Mouse (Mus musculus) myocyte (in vitro differentiated cells): ENCODE data around the gene Dact2. TPM values are rescaled to one million over a fixed set of nuclear protein-coding genes. Genes with fewer than 3 reads are reported as not detected.

Experiments used
- H3K27me3 ChIP-seq: one replicate; pipeline ENCODE4 v1.6.1; 2011; ENCODE audit not compliant: control insufficient read depth, insufficient read depth, insufficient read length
- H3K36me3 ChIP-seq: one replicate; pipeline ENCODE4 v1.6.1; 2011; ENCODE audit not compliant: control insufficient read depth, insufficient read depth
- H3K4me2 ChIP-seq: one replicate; pipeline ENCODE4 v1.6.1; 2011; ENCODE audit warnings: low read depth, control low read depth
- H3K4me3 ChIP-seq: one replicate; pipeline ENCODE4 v1.5.1; 2011; ENCODE audit warnings: mild to moderate bottlenecking, control low read depth, moderate library complexity
- H3K79me2 ChIP-seq: one replicate; pipeline ENCODE4 v1.6.1; 2011; ENCODE audit not compliant: control insufficient read depth, insufficient read depth
- H3ac ChIP-seq: one replicate; pipeline ENCODE4 v1.6.1; 2011; ENCODE audit not compliant: control insufficient read depth, insufficient read length
- CEBPB ChIP-seq: IDR thresholded peaks from 2 replicates; pipeline ENCODE4 v1.6.1; 2011; ENCODE audit warnings: mild to moderate bottlenecking, moderate library complexity; ENCODE audit not compliant: poor library complexity, insufficient read depth, severe bottlenecking
- E2F4 ChIP-seq: IDR thresholded peaks from one replicate; pipeline ENCODE4 v1.6.1; 2011; ENCODE audit warnings: mild to moderate bottlenecking, control low read depth, moderate library complexity; ENCODE audit not compliant: insufficient read depth
- MAX ChIP-seq: IDR thresholded peaks from one replicate; pipeline ENCODE4 v1.6.1; 2011; ENCODE audit warnings: low read depth, mild to moderate bottlenecking, control low read depth
- MYOD1 ChIP-seq, 3 experiments: IDR thresholded peaks; one replicate each; pipeline ENCODE4 v1.6.1; 2011; ENCODE audit warnings: control low read depth in 2 of 3, low read depth in 2 of 3, mild to moderate bottlenecking in 2 of 3, moderate library complexity in 1 of 3; ENCODE audit not compliant: insufficient read length in 2 of 3, control insufficient read depth in 1 of 3
- MYOG ChIP-seq, 3 experiments: IDR thresholded peaks; one replicate each; pipeline ENCODE4 v1.6.1; 2011; ENCODE audit warnings: control low read depth in 2 of 3, low read depth in 2 of 3, mild to moderate bottlenecking in 2 of 3; ENCODE audit not compliant: insufficient read length in 2 of 3, control insufficient read depth in 1 of 3, insufficient read depth in 1 of 3
- POLR2A ChIP-seq: IDR thresholded peaks from one replicate; pipeline ENCODE4 v1.6.1; 2011; ENCODE audit warnings: low read depth, mild to moderate bottlenecking, control low read depth, moderate library complexity; ENCODE audit not compliant: insufficient read length
- POLR2AphosphoS2 ChIP-seq: IDR thresholded peaks from one replicate; pipeline ENCODE4 v1.6.1; 2011; ENCODE audit warnings: low read depth, control low read depth; ENCODE audit not compliant: insufficient read length
- REST ChIP-seq: IDR thresholded peaks from one replicate; pipeline ENCODE4 v1.6.1; 2011; ENCODE audit warnings: mild to moderate bottlenecking, control low read depth, moderate library complexity; ENCODE audit not compliant: insufficient read depth, insufficient read length
- SRF ChIP-seq: IDR thresholded peaks from one replicate; pipeline ENCODE4 v1.6.1; 2011; ENCODE audit warnings: low read depth; ENCODE audit not compliant: control insufficient read depth, insufficient read length
- TCF12 ChIP-seq: IDR thresholded peaks from one replicate; pipeline ENCODE4 v1.6.1; 2011; ENCODE audit warnings: mild to moderate bottlenecking, control low read depth; ENCODE audit not compliant: poor library complexity, insufficient read depth, severe bottlenecking
- TCF3 ChIP-seq: IDR thresholded peaks from one replicate; pipeline ENCODE4 v1.6.1; 2011; ENCODE audit warnings: low read depth, control low read depth; ENCODE audit not compliant: insufficient read length
- USF1 ChIP-seq: IDR thresholded peaks from one replicate; pipeline ENCODE4 v1.6.1; 2011; ENCODE audit warnings: low read depth, mild to moderate bottlenecking, control low read depth, moderate library complexity
- polyA plus RNA-seq: library from polyadenylated mRNA; unstranded; fragments of >200 nt; fragmentation: generic; extraction: Trizol; gene quantifications from one replicate; pipeline ENCODE4 v1.2.1, GENCODE M21; 2012; ENCODE audit warnings: missing spikeins

Gene Dact2
- polyA plus RNA-seq, result 0.95 TPM

DNA sequence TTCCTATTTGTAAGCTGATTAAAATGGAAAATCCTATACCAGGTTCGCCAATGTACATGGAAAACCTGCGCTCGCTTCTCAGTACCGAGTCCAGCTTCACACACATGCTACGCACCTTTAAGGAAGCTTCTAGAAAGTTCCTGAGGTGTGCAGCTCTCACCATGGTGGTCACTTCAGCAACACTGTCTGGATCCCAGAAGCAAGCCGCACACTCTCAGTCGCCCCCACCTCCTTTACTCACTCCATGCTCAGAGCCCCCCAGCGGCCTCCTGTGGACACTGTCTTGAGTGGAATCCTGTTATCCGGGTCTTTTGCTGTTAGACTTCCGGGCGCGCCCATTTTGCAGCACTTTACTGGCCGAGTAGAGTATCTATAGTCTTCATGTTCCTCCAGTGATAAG lies at the start of gene Dact2:
Dact2 (minus strand) TSS at position 244 of the 400 bp plus-strand sequence.
- Histone ChIP-seq H3ac (peak within 1 kb of the TSS; percentile 5), H3K4me2 (peak within 1 kb of the TSS; percentile 65), H3K27me3 (peaks cover 7% of the 10 kb centered on the region), H3K36me3 (no peaks in the 10 kb centered on the region), H3K79me2 (no peaks in the 10 kb centered on the region), H3K4me3 (peak within 1 kb of the TSS; percentile 10)
- TF ChIP-seq REST (no peak), MYOG (IDR thresholded peaks at IDR 0.05; ENCODE audit: control insufficient read depth in 1 of 3, insufficient read depth in 1 of 3, insufficient read length in 2 of 3, low read depth in 2 of 3) (no peak)

DNA sequence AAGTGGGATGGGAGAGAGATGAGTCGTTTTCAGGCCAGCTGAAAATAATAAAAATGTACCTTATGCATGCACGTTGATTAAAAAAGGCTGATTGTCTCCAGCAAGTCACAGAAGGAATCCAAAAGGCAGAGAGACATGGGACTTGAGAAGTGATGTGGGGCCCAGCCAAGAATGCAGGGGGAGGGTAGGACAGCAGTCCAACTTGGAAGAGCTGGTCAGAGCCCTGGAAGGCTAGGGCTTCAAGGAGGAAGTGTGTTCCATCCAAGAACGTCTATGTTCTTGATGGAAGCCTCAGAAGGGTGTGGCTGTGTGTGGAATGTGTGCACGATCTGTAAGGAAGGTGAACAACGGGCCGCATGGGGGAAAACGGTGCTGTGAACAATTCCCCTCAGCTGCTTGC lies 48.4 kb upstream of the Dact2 start:
- Histone ChIP-seq H3K4me2 (no peak overlapping the region), H3K36me3 (no peaks in the 10 kb centered on the region), H3K4me3 (no peak overlapping the region), H3ac (no peak overlapping the region), H3K79me2 (no peaks in the 10 kb centered on the region), H3K27me3 (no peaks in the 10 kb centered on the region)
- TF ChIP-seq E2F4 (no peak), REST (no peak), POLR2A (no peak), MYOG (IDR thresholded peaks at IDR 0.05; ENCODE audit: control insufficient read depth in 1 of 3, insufficient read depth in 1 of 3, insufficient read length in 2 of 3, low read depth in 2 of 3) (no peak), MYOD1 (IDR thresholded peaks at IDR 0.05; ENCODE audit: control insufficient read depth in 1 of 3, insufficient read length in 2 of 3, low read depth in 2 of 3) (no peak), TCF3 (no peak), SRF (no peak)

DNA sequence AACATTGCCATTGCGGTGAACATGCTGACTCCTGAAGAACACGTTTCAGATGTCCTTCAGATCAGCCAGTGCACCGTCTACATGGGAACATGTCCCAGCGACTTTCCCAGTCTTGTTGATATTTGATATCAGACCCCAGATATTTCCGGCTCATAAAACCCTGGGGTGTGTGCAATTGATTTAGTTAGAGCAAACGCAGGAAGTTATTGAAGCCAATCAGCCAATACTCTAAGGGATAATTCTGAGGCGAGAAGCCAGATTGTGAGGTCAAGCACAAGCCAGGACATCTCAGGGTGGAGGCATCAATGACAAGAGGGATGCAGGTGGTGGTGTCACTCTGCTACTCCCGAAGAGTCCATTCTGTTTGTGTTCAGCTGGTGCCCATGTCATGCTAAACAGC lies 46.3 kb upstream of the Dact2 start:
- Histone ChIP-seq H3K4me3 (no peak overlapping the region), H3ac (no peak overlapping the region), H3K4me2 (peak overlapping the region; percentile 27), H3K36me3 (no peaks in the 10 kb centered on the region), H3K79me2 (no peaks in the 10 kb centered on the region), H3K27me3 (no peaks in the 10 kb centered on the region)
- TF ChIP-seq USF1 (no peak), MYOD1 (IDR thresholded peaks at IDR 0.05; ENCODE audit: control insufficient read depth in 1 of 3, insufficient read length in 2 of 3, low read depth in 2 of 3) (peak in 2 of 3 experiments; percentile 8 to 26)

DNA sequence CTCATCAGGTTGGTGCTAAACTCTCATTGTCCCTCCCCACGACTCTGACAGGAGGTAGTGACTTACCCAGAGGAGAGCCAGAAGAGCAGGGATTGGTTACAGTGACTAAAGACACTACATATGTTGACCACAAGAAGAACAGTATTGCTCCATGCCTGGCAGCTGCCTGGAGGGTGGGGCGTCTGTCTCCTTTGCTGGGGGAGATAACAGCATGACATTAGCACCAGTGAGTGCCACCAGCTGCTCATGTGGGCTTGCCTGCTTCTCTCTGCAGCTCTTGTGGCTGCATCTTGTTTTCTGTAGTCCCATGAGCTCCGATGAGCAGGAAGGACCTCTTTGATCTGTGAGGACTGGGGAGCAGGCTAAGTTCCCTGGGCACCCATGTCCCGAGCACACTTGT lies 45.5 kb upstream of the Dact2 start:
- H3ac ChIP-seq, result no peak overlapping the region
- H3K4me3 ChIP-seq, result no peak overlapping the region
- no peaks in the 10 kb centered on the region for H3K27me3 ChIP-seq
- TF ChIP-seq SRF (no peak), TCF12 (peak; percentile 70), CEBPB (peak; percentile 77; the same call in 1 of the 2 replicates), POLR2AphosphoS2 (no peak), MYOG (IDR thresholded peaks at IDR 0.05; ENCODE audit: control insufficient read depth in 1 of 3, insufficient read depth in 1 of 3, insufficient read length in 2 of 3, low read depth in 2 of 3) (peak; percentile 83 to 98 (median 89)), MYOD1 (IDR thresholded peaks at IDR 0.05; ENCODE audit: control insufficient read depth in 1 of 3, insufficient read length in 2 of 3, low read depth in 2 of 3) (peak in 2 of 3 experiments; percentile 86 to 96), MAX (no peak), REST (no peak), TCF3 (peak; percentile 77)
- peak overlapping the region; percentile 27 for H3K4me2 ChIP-seq
- H3K36me3 ChIP-seq, result no peaks in the 10 kb centered on the region
- H3K79me2 ChIP-seq, result no peaks in the 10 kb centered on the region

DNA sequence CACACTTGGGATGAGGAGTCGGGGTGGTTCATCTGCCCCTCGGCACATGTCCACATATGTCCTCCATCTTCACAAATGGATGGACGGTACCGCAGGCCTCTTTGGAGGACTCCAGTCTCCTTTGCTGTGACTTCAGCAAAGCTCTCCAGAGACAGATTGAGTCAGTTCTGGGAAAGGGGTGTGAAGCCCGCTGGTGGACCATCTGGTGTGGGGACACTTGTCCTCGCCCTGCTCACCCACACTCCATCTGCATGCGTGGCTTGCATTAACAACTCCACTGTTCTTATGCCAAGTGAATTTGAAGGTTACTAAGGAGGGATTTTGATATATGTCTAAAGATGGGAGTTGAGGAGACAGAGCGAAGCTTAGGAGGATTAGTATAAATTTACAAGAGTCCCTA lies 43.8 kb upstream of the Dact2 start:
- H3K4me2 ChIP-seq, result no peak overlapping the region
- H3K27me3 ChIP-seq, result no peaks in the 10 kb centered on the region
- TF ChIP-seq MYOG (IDR thresholded peaks at IDR 0.05; ENCODE audit: control insufficient read depth in 1 of 3, insufficient read depth in 1 of 3, insufficient read length in 2 of 3, low read depth in 2 of 3) (peak in 1 of 3 experiments; percentile 6), POLR2AphosphoS2 (no peak), CEBPB (no peak)
- H3K36me3 ChIP-seq, result no peaks in the 10 kb centered on the region
- no peaks in the 10 kb centered on the region for H3K79me2 ChIP-seq
- no peak overlapping the region for H3K4me3 ChIP-seq
- no peak overlapping the region for H3ac ChIP-seq

DNA sequence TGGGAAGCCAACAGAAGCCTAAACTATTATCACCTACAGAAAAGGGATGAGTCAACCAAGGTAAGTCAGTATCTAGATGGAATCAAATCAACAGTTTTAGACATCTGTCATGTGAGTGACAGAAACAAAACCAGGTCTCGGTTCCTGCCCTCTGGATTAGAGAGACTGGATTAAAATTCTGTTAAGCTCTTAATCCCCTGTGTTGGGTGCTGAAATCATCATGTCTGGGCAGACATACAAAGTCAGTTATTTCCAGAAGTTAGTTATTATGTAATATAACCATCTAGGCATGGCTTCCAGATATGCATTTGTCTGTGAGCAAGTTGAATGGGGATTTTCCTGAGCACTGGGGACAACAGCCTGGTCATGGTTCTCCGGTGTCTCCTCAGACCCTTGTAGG lies 42.2 kb upstream of the Dact2 start:
- no peak overlapping the region for H3K4me2 ChIP-seq
- H3K27me3 ChIP-seq, result no peaks in the 10 kb centered on the region
- H3K4me3 ChIP-seq, result no peak overlapping the region
- TF ChIP-seq REST, result no peak
- no peak for TF ChIP-seq USF1
- TF ChIP-seq SRF, result no peak
- no peak for TF ChIP-seq MYOG (IDR thresholded peaks at IDR 0.05; ENCODE audit: control insufficient read depth in 1 of 3, insufficient read depth in 1 of 3, insufficient read length in 2 of 3, low read depth in 2 of 3)
- TF ChIP-seq E2F4, result no peak
- TF ChIP-seq CEBPB, result no peak
- TF ChIP-seq POLR2AphosphoS2, result no peak
- TF ChIP-seq TCF12, result no peak
- no peaks in the 10 kb centered on the region for H3K79me2 ChIP-seq
- no peaks in the 10 kb centered on the region for H3K36me3 ChIP-seq
- H3ac ChIP-seq, result no peak overlapping the region
